Mouse (Mus musculus) C2C12 (cell line): ENCODE measurements around the gene Fam243. TPM values are rescaled to one million over a fixed set of nuclear protein-coding genes. Genes with fewer than 3 reads are reported as not detected.

Experiments used
- H3K27me3 ChIP-seq: one replicate; pipeline ENCODE4 v1.6.1; 2011; ENCODE audit not compliant: control insufficient read depth, insufficient read depth, insufficient read length
- H3K36me3 ChIP-seq: one replicate; pipeline ENCODE4 v1.6.1; 2011; ENCODE audit not compliant: control insufficient read depth, insufficient read depth
- H3K4me3 ChIP-seq: one replicate; pipeline ENCODE4 v1.5.1; 2011; ENCODE audit warnings: mild to moderate bottlenecking, control low read depth; ENCODE audit not compliant: poor library complexity, insufficient read depth, severe bottlenecking
- H3K79me2 ChIP-seq: one replicate; pipeline ENCODE4 v1.6.1; 2011; ENCODE audit not compliant: control insufficient read depth, insufficient read depth
- H3K79me3 ChIP-seq: one replicate; pipeline ENCODE4 v1.6.1; 2011; ENCODE audit warnings: low read depth, control low read depth
- H3ac ChIP-seq: one replicate; pipeline ENCODE3; 2011; ENCODE audit warnings: low read depth; ENCODE audit not compliant: control insufficient read depth, insufficient read length
- CEBPB ChIP-seq: IDR thresholded peaks from one replicate; pipeline ENCODE4 v1.6.1; 2011; ENCODE audit warnings: low read depth, mild to moderate bottlenecking, control low read depth, moderate library complexity
- CTCF ChIP-seq: IDR thresholded peaks from one replicate; pipeline ENCODE4 v1.5.1; 2011; ENCODE audit not compliant: control insufficient read depth, insufficient read depth, insufficient read length
- FOSL1 ChIP-seq: IDR thresholded peaks from one replicate; pipeline ENCODE4 v1.8.0; 2011; ENCODE audit warnings: mild to moderate bottlenecking, low read length; ENCODE audit not compliant: poor library complexity, insufficient read depth, severe bottlenecking
- MAX ChIP-seq: IDR thresholded peaks from one replicate; pipeline ENCODE4 v1.6.1; 2011; ENCODE audit warnings: mild to moderate bottlenecking, control low read depth
- MYOD1 ChIP-seq: IDR thresholded peaks from one replicate; pipeline ENCODE4 v1.6.1; 2011; ENCODE audit warnings: low read depth; ENCODE audit not compliant: control insufficient read depth, insufficient read length
- MYOG ChIP-seq: IDR thresholded peaks from one replicate; pipeline ENCODE4 v1.6.1; 2011; ENCODE audit not compliant: control insufficient read depth, insufficient read length; ENCODE audit errors: extremely low read depth
- USF1 ChIP-seq: IDR thresholded peaks from one replicate; pipeline ENCODE4 v1.6.1; 2011; ENCODE audit warnings: low read depth, mild to moderate bottlenecking, control low read depth, moderate library complexity
- polyA plus RNA-seq: library from polyadenylated mRNA; unstranded; fragments of >200 nt; fragmentation: generic; extraction: Trizol; gene quantifications from one replicate; pipeline ENCODE4 v1.2.1, GENCODE M21; 2012; ENCODE audit warnings: missing spikeins

Fam243 gene
- polyA plus RNA-seq, 1 experiment: not detected

- H3ac ChIP-seq: no peak overlapping the region
- H3K79me2 ChIP-seq: no peaks in the 10 kb centered on the region
- TF ChIP-seq USF1 (no peak), CEBPB (no peak), MAX (no peak), FOSL1 (no peak), MYOG (no peak), MYOD1 (no peak), CTCF (no peak)
- peaks cover 11% of the 10 kb centered on the region for H3K27me3 ChIP-seq
- no peaks in the 10 kb centered on the region for H3K36me3 ChIP-seq
- no peak overlapping the region for H3K4me3 ChIP-seq
- no peaks in the 10 kb centered on the region for H3K79me3 ChIP-seq
Observed at GRCm38 (mm10) chr16:92282671-92283070, 38.6 kb downstream of the Fam243 start.

- Histone ChIP-seq H3K79me2 (no peaks in the 10 kb centered on the region), H3K4me3 (no peak overlapping the region), H3K79me3 (no peaks in the 10 kb centered on the region), H3ac (no peak overlapping the region), H3K36me3 (no peaks in the 10 kb centered on the region), H3K27me3 (peaks cover 40% of the 10 kb centered on the region)
- TF ChIP-seq MAX: no peak
- no peak for TF ChIP-seq CEBPB
- TF ChIP-seq MYOG: no peak
- TF ChIP-seq MYOD1: no peak
- no peak for TF ChIP-seq CTCF
- no peak for TF ChIP-seq FOSL1
- no peak for TF ChIP-seq USF1
Observed at GRCm38 (mm10) chr16:92275526-92275925, 45.7 kb downstream of the Fam243 start.

GRCm38 (mm10) chr16:92274516-92274915 is 46.7 kb downstream of the Fam243 start:
- H3K36me3 ChIP-seq: no peaks in the 10 kb centered on the region
- H3ac ChIP-seq: no peak overlapping the region
- H3K27me3 ChIP-seq: peaks cover 50% of the 10 kb centered on the region
- TF ChIP-seq MAX (no peak), FOSL1 (no peak), CEBPB (no peak), MYOD1 (no peak), MYOG (no peak)
- H3K79me3 ChIP-seq: no peaks in the 10 kb centered on the region
- H3K79me2 ChIP-seq: no peaks in the 10 kb centered on the region
- H3K4me3 ChIP-seq: no peak overlapping the region

Other genes starting within 250 kb of the Fam243 start
- gene Kcne2, start 29.1 kb downstream of the Fam243 start, polyA plus RNA-seq: not detected
- gene Smim11, start 20.2 kb downstream of the Fam243 start, polyA plus RNA-seq: 82.4 TPM
- 0.04 TPM for gene Kcne1, start 38.0 kb upstream of the Fam243 start, polyA plus RNA-seq
- 17.4 TPM for gene Rcan1, start 149.4 kb upstream of the Fam243 start, polyA plus RNA-seq
- gene Clic6, start 164.3 kb upstream of the Fam243 start, polyA plus RNA-seq: 0.01 TPM